Mouse (Mus musculus) midbrain, embryonic 15.5 days (tissue): ENCODE results near the gene Gins2. TPM values are rescaled to one million over a fixed set of nuclear protein-coding genes. Genes with fewer than 3 reads are reported as not detected.

Experiments
- ATAC-seq: fragments of 200-750 bp; cut with Nextera tagmentation; replicated peaks from 2 replicates; pipeline ENCODE4 v1.8.0; 2017; ENCODE audit warnings: moderate TSS enrichment
- H3K27ac ChIP-seq: fragments of 300-500 bp; sonication (generic); 2 replicates; pipeline ENCODE4 v1.5.1; 2015; ENCODE audit warnings: mild to moderate bottlenecking, inconsistent platforms
- H3K27me3 ChIP-seq: fragments of 300-500 bp; sonication (generic); replicated peaks from 2 replicates; pipeline ENCODE4 v1.6.1; 2015; ENCODE audit warnings: inconsistent platforms
- H3K36me3 ChIP-seq: fragments of 300-500 bp; sonication (generic); replicated peaks from 2 replicates; pipeline ENCODE4 v1.6.1; 2015; ENCODE audit warnings: inconsistent platforms
- H3K4me1 ChIP-seq: fragments of 300-500 bp; sonication (generic); 2 replicates; pipeline ENCODE4 v1.6.1; 2015; ENCODE audit warnings: inconsistent platforms
- H3K4me2 ChIP-seq: fragments of 300-500 bp; sonication (generic); 2 replicates; pipeline ENCODE4 v1.6.1; 2015; ENCODE audit warnings: inconsistent platforms, mild to moderate bottlenecking, moderate library complexity
- H3K4me3 ChIP-seq: fragments of 300-500 bp; sonication (generic); 2 replicates; pipeline ENCODE4 v1.5.1; 2015; ENCODE audit warnings: mild to moderate bottlenecking, inconsistent platforms
- H3K9ac ChIP-seq: fragments of 300-500 bp; sonication (generic); 2 replicates; pipeline ENCODE4 v1.6.1; 2015; ENCODE audit warnings: mild to moderate bottlenecking, inconsistent platforms
- H3K9me3 ChIP-seq: fragments of 300-500 bp; sonication (generic); 2 replicates; pipeline ENCODE4 v1.6.1; 2016; ENCODE audit warnings: inconsistent platforms
- WGBS: fragments of 180-500 bp; shearing (Covaris S2); methylation state at CpG from one replicate; pipeline ENCODE4 v1.1.7; 2015; ENCODE audit warnings: mixed read lengths; 5-methylcytosine and 5-hydroxymethylcytosine counted together
- polyA plus RNA-seq: library from polyadenylated mRNA; unstranded; fragments of >200 nt; fragmentation: Nextera tagmentation; extraction: Ambion mirVana; gene quantifications from 2 replicates; pipeline ENCODE4 v1.2.1, GENCODE M21; 2015

Gins2 gene
- polyA plus RNA-seq, 1 experiment from 2014 or later: 15.3 TPM

DNA sequence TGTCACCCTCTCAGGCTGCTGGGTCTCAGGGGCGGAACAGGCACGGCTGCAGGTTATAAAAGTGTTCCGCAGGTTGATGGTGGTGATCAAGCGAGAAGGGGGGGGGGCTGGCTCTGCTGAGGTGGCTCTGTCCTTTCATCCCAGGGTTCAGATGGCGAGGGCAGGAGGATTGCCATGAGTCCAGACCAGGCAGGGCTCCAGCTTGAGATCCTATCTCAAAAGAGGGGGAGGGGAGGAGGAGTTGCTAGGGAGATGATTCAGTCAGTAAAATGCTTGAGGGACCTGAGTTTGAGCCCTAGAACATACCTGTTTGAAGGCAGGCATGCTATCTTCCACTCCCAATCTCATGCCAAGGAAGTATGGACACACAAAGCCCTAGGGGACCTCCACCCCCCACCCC lies 28.6 kb downstream of the Gins2 start:
- WGBS: 73% methylated on average over 5 of the region's 5 CpGs
- 0 out of 2 replicates have a peak overlapping the region, but pooled peaks have one; percentile 2 for H3K9ac ChIP-seq

GRCm38 (mm10) chr8:120559654-120560053 lies 29.4 kb downstream of the Gins2 start:
- 7% methylated on average over 11 of the region's 11 CpGs for WGBS
- no peaks in the 10 kb centered on the region for H3K36me3 ChIP-seq
- ATAC-seq: peak; percentile 21; the same call in 1 of the 2 replicates
- peaks cover 97% of the 10 kb centered on the region for H3K4me1 ChIP-seq
- no peak overlapping the region for H3K4me3 ChIP-seq
- H3K9me3 ChIP-seq: no peaks in the 10 kb centered on the region
- no peak overlapping the region for H3K4me2 ChIP-seq
- H3K27ac ChIP-seq: peak overlapping the region; percentile 74
- no peaks in the 10 kb centered on the region for H3K27me3 ChIP-seq
- H3K9ac ChIP-seq: 0 out of 2 replicates have a peak overlapping the region, but pooled peaks have one; percentile 2

More for the DNA sequence above, 28.6 kb downstream of the Gins2 start:
- Histone ChIP-seq H3K27me3 (no peaks in the 10 kb centered on the region), H3K36me3 (no peaks in the 10 kb centered on the region), H3K4me3 (no peak overlapping the region), H3K27ac (0 out of 2 replicates have a peak overlapping the region, but pooled peaks have one; percentile 74), H3K9me3 (no peaks in the 10 kb centered on the region), H3K4me2 (no peak overlapping the region), H3K4me1 (peaks cover 100% of the 10 kb centered on the region)
- ATAC-seq: no peak

DNA sequence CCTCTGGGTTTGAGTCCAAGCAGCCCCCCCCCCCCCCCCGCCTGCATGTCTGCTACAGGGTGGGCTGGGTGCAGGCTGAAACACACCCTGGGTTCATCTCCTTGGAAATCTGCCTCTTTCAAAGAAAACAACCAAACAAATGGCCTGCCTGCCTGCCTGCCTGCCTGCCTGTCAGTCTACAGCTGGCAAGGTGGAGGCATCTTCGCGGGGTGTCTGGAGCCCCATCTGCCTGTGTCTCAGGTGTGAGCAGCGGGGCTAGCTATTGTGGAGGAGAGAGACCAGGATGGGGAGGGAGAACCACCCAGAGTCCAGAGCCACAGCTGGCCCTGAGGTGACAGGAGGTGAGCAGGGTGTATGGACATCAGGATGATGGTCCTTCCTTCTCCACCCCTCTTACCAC lies 30.9 kb downstream of the Gins2 start:
- no peak for ATAC-seq
- H3K4me3 ChIP-seq: no peak overlapping the region
- H3K9me3 ChIP-seq: no peaks in the 10 kb centered on the region
- H3K4me1 ChIP-seq: peaks cover 88% of the 10 kb centered on the region
- no peaks in the 10 kb centered on the region for H3K27me3 ChIP-seq
- H3K27ac ChIP-seq: no peak overlapping the region
- H3K36me3 ChIP-seq: no peaks in the 10 kb centered on the region
- H3K4me2 ChIP-seq: no peak overlapping the region
- H3K9ac ChIP-seq: no peak overlapping the region
- 75% methylated on average over 4 of the region's 4 CpGs for WGBS

DNA sequence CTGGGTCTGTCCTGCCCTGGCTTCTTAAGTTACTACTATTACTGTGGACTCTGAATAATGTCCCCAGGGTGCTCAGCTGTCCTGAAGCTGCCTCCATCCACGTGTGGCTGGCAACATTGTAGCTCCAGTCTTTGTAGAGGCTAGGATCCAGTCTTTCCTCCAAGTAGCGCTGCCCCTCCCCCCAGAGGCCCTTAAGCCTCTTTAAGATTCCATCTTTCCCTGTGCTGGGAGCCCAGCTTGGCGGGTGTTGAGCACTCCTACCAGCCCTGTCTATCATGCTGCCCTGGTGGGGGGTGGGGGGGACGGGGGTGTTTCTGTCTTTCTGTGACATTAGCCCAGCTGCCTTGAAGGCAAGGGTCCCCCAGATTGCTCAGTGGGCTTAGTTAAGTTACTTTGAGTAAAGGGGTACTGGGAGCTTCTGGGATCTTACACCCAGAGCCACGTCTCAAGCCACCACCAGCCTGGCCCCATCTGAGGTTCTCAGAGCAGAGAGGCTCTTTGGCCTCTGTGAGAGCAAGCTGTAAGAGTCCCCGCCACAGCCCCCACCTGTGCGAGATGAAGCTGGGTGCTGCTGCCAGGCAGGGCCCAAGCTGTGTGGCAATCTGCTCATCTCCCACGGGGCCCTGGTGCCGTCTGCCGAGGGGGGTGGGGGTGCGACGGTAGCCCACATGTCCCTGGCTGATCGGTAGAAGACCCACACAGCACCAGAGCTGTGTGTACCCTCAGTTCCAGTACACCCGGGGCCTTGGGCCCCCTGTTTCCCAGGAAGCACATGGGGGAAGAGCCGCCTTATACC lies 31.7 kb downstream of the Gins2 start:
- no peaks in the 10 kb centered on the region for H3K36me3 ChIP-seq
- no peak for ATAC-seq
- H3K4me2 ChIP-seq: no peak overlapping the region
- no peak overlapping the region for H3K27ac ChIP-seq
- H3K4me3 ChIP-seq: no peak overlapping the region
- no peaks in the 10 kb centered on the region for H3K27me3 ChIP-seq
- H3K9ac ChIP-seq: 0 out of 2 replicates have a peak overlapping the region, but pooled peaks have one; percentile 7
- WGBS: 37% methylated on average over 15 of the region's 15 CpGs
- no peaks in the 10 kb centered on the region for H3K9me3 ChIP-seq
- peaks cover 86% of the 10 kb centered on the region for H3K4me1 ChIP-seq

- Histone ChIP-seq H3K27me3 (no peaks in the 10 kb centered on the region), H3K4me2 (no peak overlapping the region), H3K4me1 (peaks cover 86% of the 10 kb centered on the region), H3K9ac (peak overlapping the region; percentile 27; the same call in 1 of the 2 replicates), H3K9me3 (no peaks in the 10 kb centered on the region), H3K4me3 (no peak overlapping the region), H3K36me3 (no peaks in the 10 kb centered on the region), H3K27ac (peak overlapping the region; percentile 45; the same call in 1 of the 2 replicates)
- no peak for ATAC-seq
- 44% methylated on average over 20 of the region's 20 CpGs for WGBS
Measured at GRCm38 (mm10) chr8:120556198-120556892, 32.8 kb downstream of the Gins2 start.

DNA sequence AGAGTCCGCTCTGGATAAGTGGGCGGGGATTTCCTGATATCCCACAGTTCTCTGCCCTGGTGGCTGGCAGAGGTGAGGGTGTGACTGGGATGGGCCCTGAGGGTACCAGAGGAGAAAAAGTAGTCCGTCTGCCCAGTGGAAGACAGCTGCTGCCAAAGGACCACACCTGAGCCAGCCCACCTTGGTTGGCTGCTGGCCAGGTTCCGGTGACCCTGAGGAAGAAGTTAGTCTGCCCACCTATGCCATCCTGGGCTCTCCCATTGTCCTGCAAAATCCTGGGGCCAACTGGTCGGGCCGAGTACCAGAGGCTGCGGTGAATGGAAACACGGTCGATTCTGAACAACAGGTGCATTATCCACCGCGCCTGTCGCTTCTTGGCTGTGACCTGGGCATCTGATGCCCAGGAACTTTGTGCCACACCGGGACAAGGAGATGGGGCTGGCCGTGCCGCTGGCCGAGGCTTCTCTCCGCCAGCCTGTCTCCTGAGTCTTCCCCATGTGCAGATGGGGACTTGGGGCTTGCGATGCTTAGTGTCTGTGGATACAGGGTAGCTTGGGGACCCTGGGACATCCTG lies 34.6 kb downstream of the Gins2 start:
- H3K9ac ChIP-seq: no peak overlapping the region
- no peak overlapping the region for H3K27ac ChIP-seq
- H3K4me3 ChIP-seq: no peak overlapping the region
- ATAC-seq: no peak
- no peaks in the 10 kb centered on the region for H3K9me3 ChIP-seq
- no peaks in the 10 kb centered on the region for H3K27me3 ChIP-seq
- H3K4me1 ChIP-seq: peaks cover 86% of the 10 kb centered on the region
- no peak overlapping the region for H3K4me2 ChIP-seq
- no peaks in the 10 kb centered on the region for H3K36me3 ChIP-seq
- WGBS: 89% methylated on average over 18 of the region's 18 CpGs

GRCm38 (mm10) chr8:120553441-120554123 lies 35.5 kb downstream of the Gins2 start:
- Histone ChIP-seq H3K9ac (no peak overlapping the region), H3K9me3 (no peaks in the 10 kb centered on the region), H3K4me2 (no peak overlapping the region), H3K27me3 (no peaks in the 10 kb centered on the region), H3K36me3 (no peaks in the 10 kb centered on the region), H3K4me3 (no peak overlapping the region), H3K4me1 (peaks cover 86% of the 10 kb centered on the region), H3K27ac (no peak overlapping the region)
- no peak for ATAC-seq
- WGBS: 85% methylated on average over 24 of the region's 24 CpGs

DNA sequence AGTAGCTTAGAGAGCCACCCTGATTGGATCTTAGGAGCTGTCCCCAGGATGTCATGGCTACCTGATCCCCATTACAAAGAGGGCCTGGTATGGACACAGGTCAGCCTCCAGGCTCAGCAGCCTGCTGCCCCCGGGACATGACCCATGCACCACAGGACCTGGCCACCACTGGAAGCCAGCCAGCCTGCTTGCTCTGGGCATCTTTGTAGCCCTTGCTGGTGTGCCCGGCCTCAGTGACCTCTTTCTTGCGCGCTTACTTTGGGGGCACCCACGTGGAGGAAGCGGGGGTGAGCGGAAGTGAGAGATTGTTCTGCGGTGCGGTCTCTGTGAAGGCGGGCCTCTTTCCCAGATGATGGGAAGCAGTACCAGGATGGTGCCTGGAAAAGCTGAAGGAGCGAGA lies 36.6 kb downstream of the Gins2 start:
- Histone ChIP-seq H3K4me1 (peaks cover 86% of the 10 kb centered on the region), H3K27me3 (no peaks in the 10 kb centered on the region), H3K36me3 (no peaks in the 10 kb centered on the region), H3K9ac (no peak overlapping the region), H3K4me3 (no peak overlapping the region), H3K27ac (no peak overlapping the region), H3K9me3 (no peaks in the 10 kb centered on the region), H3K4me2 (no peak overlapping the region)
- ATAC-seq: no peak
- 90% methylated on average over 11 of the region's 11 CpGs for WGBS

DNA sequence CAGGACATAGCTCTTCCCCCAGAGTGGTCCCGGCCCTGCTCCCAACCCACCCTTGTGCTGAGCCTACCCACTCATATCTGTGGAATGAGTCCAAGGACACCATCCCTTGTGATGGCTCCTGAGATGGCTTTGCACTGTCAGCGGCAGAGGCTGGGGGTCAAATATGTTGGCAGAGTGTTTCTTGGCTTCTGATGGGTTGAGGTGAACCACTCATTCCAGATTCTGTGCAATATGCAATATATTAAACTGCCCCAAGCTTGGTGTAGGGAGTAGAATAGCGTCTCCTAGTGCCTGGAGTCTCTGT lies 37.5 kb downstream of the Gins2 start:
- no peak overlapping the region for H3K9ac ChIP-seq
- peak overlapping the region; percentile 77 for H3K27ac ChIP-seq
- H3K9me3 ChIP-seq: no peaks in the 10 kb centered on the region
- WGBS: 80% methylated on average over 3 of the region's 3 CpGs
- H3K4me3 ChIP-seq: no peak overlapping the region
- ATAC-seq: no peak
- no peaks in the 10 kb centered on the region for H3K36me3 ChIP-seq
- peaks cover 86% of the 10 kb centered on the region for H3K4me1 ChIP-seq
- H3K27me3 ChIP-seq: no peaks in the 10 kb centered on the region
- H3K4me2 ChIP-seq: no peak overlapping the region

DNA sequence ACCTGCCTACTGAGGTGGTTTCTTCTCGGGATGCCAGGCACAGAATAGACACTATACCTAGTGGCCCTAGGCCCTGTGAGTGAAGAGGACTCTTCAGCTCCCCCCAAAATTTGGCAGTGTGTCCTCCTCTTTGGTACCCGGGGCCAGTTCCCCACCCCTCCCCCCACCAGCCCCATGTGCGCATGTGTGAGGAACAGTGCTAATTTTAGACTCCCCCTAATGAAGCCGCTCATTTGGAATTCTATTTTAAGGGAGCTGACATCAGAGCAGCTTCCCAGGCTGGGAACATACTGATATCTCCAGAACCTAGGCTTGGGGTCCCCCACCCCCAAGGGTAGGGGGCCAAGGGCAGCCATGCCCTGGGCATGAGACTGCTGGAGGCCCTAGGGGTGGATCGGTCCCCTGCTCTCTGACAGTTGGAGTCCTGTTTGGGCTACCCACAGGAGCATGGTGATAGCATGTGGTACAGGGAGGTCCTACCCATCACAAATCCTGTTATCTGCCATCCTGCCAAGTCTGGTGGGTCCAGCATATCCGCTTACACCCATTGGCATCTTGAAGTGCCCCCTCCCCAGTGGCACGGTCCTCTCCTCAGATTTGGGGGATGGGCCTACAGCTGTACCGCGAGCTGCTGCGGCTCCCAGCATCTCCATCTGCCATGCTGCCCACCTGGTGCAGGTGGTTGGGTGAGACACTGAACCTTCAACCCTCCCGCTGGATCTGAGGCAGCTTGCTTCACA lies 38.0 kb downstream of the Gins2 start:
- H3K9ac ChIP-seq: no peak overlapping the region
- 66% methylated on average over 11 of the region's 11 CpGs for WGBS
- no peaks in the 10 kb centered on the region for H3K36me3 ChIP-seq
- no peak overlapping the region for H3K4me3 ChIP-seq
- H3K27ac ChIP-seq: peak overlapping the region; percentile 77
- peaks cover 83% of the 10 kb centered on the region for H3K4me1 ChIP-seq
- no peaks in the 10 kb centered on the region for H3K9me3 ChIP-seq
- H3K27me3 ChIP-seq: no peaks in the 10 kb centered on the region
- no peak for ATAC-seq
- 0 out of 2 replicates have a peak overlapping the region, but pooled peaks have one; percentile 48 for H3K4me2 ChIP-seq

DNA sequence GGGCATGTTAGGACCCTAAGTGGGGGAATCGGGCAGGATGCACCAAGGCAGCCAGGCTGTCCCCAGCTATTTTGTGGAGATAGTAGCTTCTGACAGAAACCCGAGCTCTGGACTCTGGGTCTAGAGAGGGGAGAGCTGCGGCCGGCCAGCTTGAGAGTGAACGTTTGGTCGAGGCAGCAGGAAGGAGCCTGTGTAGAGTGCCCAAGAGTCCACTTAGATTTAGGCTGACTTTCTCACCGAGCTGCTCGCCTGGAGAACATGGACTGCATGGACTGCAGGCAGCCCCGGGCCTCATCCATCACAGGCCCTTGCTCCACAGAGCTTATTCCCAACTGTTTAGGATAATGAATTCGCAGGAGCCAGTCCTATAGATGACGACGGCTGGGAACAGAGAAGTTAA lies 38.7 kb downstream of the Gins2 start:
- H3K4me2 ChIP-seq: peak overlapping the region; percentile 48
- no peaks in the 10 kb centered on the region for H3K36me3 ChIP-seq
- peak overlapping the region; percentile 10; the same call in 1 of the 2 replicates for H3K9ac ChIP-seq
- H3K4me1 ChIP-seq: peaks cover 83% of the 10 kb centered on the region
- no peaks in the 10 kb centered on the region for H3K9me3 ChIP-seq
- H3K27me3 ChIP-seq: no peaks in the 10 kb centered on the region
- peak overlapping the region; percentile 77 for H3K27ac ChIP-seq
- H3K4me3 ChIP-seq: no peak overlapping the region
- WGBS: 17% methylated on average over 12 of the region's 12 CpGs
- no peak for ATAC-seq
